Mouse (Mus musculus) cerebellum, adult 2 months (tissue): ENCODE results near the gene Gm20517. TPM values are rescaled to one million over a fixed set of nuclear protein-coding genes. Genes with fewer than 3 reads are reported as not detected.

Experiments
- DNase-seq, 2 experiments: peaks; one replicate each; pipeline ENCODE4 v3.0.0; 2021
- H3K27ac ChIP-seq: fragments of 200-500 bp; 2 replicates; pipeline ENCODE4 v1.5.1; 2012; ENCODE audit warnings: low read length, control low read depth, inconsistent platforms; ENCODE audit not compliant: insufficient read depth
- H3K27me3 ChIP-seq: fragments of 200-500 bp; 2 replicates; pipeline ENCODE4 v1.6.1; 2012; ENCODE audit warnings: inconsistent platforms, mild to moderate bottlenecking, low read length, moderate library complexity; ENCODE audit not compliant: control insufficient read depth, insufficient read depth
- H3K4me1 ChIP-seq: fragments of 200-500 bp; 2 replicates; pipeline ENCODE4 v1.6.1; 2011; ENCODE audit warnings: low read length; ENCODE audit not compliant: control insufficient read depth, insufficient read depth
- H3K4me3 ChIP-seq: fragments of 200-500 bp; replicated peaks from 2 replicates; pipeline ENCODE3; 2011; ENCODE audit warnings: mild to moderate bottlenecking, low read depth, low read length, control low read depth; ENCODE audit not compliant: insufficient read depth
- CTCF ChIP-seq: fragments of 200-500 bp; IDR thresholded peaks from 2 replicates; pipeline ENCODE4 v1.5.1; 2011; ENCODE audit warnings: low read depth, mild to moderate bottlenecking, control low read depth, low read length, moderate library complexity, borderline replicate concordance; ENCODE audit not compliant: insufficient read depth
- POLR2A ChIP-seq: fragments of 200-500 bp; IDR thresholded peaks from 2 replicates; pipeline ENCODE4 v1.6.1; 2011; ENCODE audit warnings: low read length, control low read depth, borderline replicate concordance; ENCODE audit not compliant: insufficient read depth
- WGBS: fragments of 180-500 bp; shearing (Covaris S2); methylation state at CpG from one replicate; pipeline ENCODE4 v1.1.7; 2018; 5-methylcytosine and 5-hydroxymethylcytosine counted together
- polyA plus RNA-seq: library from polyadenylated mRNA; depleted of rRNA; stranded (reverse); fragments of >200 nt; gene quantifications from 2 replicates; pipeline ENCODE4 v1.2.3, GENCODE M21; 2012

Gene Gm20517
- polyA plus RNA-seq, 1 experiment = 1.7 TPM

DNA sequence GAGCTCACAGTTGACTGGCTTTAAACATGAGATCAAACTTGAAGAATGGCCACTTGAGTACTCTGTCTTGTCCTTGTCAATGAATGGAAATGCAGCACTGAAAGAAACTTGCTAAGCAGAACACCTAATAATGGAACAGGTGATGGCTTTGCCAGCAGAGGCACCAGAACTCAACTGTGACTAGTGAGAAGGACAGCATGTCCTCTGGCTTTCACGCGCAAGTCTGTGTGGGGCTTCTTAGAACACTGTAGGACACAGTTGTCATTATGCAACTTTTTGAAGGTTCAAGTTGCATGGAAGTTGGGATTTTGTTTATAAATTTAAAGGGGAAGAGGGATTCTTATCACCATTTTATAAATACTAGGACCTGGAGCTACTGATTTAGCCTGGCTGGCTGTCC is 13.7 kb downstream of the Gm20517 start:
- H3K4me1 ChIP-seq = no peaks in the 10 kb centered on the region
- H3K27me3 ChIP-seq = no peaks in the 10 kb centered on the region
- H3K4me3 ChIP-seq = no peak overlapping the region
- 94% methylated on average over 2 of the region's 2 CpGs for WGBS
- no peak for TF ChIP-seq POLR2A
- no peak for TF ChIP-seq CTCF
- no peak overlapping the region for H3K27ac ChIP-seq
- no peak for DNase-seq

DNA sequence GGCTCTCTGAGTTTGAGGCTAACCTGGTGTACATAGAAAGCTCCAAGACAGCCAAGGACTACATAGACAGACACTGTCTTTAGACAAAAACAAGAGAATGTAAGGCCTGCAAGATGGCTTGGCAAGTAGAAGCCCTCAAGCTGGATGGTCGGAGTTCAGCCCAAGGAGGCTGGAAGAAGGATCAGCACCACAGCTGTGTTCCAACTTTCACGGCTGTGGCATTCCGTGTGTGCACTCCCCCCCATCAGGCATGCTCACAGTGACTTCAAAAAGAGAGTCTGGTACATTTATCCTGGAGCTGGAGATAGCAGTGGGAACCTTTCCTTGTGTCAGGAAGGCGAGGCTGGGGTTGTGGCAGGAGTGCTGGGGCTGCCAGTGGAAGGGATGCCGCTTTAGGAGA is 14.6 kb downstream of the Gm20517 start:
- Histone ChIP-seq H3K27ac (no peak overlapping the region), H3K4me3 (no peak overlapping the region), H3K27me3 (no peaks in the 10 kb centered on the region), H3K4me1 (no peaks in the 10 kb centered on the region)
- TF ChIP-seq CTCF (no peak), POLR2A (no peak)
- WGBS = 75% methylated on average over 5 of the region's 5 CpGs
- DNase-seq = no peak

DNA sequence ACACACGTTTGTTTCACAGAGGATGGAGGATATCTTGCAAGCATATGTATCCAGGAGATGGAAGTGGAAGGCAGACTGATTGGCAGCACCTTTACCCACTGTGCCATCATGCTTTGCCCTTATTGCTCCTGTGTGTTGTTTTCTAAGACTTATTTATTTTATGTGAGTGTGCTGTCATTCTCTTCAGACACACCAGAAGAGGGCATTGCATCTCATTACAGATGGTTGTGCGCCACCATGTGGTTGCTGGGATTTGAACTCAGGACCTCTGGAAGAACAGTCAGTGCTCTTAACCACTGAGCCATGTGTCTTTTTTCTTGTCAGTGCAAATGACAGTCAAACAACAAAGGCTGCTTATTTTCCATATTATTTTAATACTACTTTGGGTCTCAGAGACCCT is 16.4 kb downstream of the Gm20517 start:
- no peak for DNase-seq
- H3K4me3 ChIP-seq = no peak overlapping the region
- no peak overlapping the region for H3K27ac ChIP-seq
- 87% methylated on average over 2 of the region's 2 CpGs for WGBS
- H3K27me3 ChIP-seq = no peaks in the 10 kb centered on the region
- H3K4me1 ChIP-seq = no peaks in the 10 kb centered on the region
- no peak for TF ChIP-seq POLR2A
- TF ChIP-seq CTCF = no peak

DNA sequence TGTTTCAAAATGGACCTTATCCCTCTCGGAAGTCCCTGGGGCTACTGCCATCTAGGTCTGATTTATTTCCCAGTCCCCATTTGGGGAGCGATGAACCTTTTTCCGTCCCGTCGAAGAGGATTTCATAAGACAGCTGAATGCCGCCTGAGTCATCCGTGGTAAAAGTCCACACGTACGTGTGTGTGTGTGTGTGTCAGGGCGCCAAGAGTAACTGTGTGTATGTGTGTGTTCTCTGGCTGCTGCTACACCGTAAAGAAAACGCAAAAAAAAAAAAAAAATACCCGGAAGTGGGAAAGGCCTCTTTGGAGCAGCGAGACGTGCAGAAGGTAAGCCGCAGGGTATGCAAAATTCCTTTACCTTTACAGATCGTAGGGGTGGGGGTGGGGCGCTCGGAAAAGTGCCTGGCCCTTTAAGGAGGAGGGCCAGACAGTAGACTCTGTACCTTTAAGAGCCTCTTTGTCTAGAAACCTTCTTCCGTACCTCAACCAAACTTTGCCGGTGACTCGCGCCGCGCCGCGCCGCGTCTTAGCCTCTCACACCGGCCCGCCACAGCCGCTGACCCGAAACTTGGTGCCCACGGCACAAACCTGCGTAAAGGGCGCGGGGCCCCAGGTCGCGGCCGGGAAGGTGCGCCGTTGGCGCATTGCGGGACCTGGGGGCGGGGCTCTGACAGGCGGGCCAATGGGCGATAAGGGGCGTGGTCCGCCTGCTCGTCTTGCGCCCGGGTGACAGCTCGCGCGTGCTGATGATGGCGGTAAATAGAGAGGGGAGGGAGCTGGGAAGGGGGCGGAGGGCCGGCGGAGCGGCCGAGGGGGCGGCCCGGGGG is 17.7 kb downstream of the Gm20517 start:
- peak; percentile 94 to 95 for DNase-seq
- TF ChIP-seq POLR2A = peak; percentile 26; the same call in 1 of the 2 replicates
- TF ChIP-seq CTCF = no peak
- H3K27ac ChIP-seq = peak overlapping the region; percentile 94
- H3K4me1 ChIP-seq = no peaks in the 10 kb centered on the region
- H3K27me3 ChIP-seq = no peaks in the 10 kb centered on the region
- H3K4me3 ChIP-seq = peak overlapping the region; percentile 95
- WGBS = under 1% methylated on average over 62 of the region's 63 CpGs

DNA sequence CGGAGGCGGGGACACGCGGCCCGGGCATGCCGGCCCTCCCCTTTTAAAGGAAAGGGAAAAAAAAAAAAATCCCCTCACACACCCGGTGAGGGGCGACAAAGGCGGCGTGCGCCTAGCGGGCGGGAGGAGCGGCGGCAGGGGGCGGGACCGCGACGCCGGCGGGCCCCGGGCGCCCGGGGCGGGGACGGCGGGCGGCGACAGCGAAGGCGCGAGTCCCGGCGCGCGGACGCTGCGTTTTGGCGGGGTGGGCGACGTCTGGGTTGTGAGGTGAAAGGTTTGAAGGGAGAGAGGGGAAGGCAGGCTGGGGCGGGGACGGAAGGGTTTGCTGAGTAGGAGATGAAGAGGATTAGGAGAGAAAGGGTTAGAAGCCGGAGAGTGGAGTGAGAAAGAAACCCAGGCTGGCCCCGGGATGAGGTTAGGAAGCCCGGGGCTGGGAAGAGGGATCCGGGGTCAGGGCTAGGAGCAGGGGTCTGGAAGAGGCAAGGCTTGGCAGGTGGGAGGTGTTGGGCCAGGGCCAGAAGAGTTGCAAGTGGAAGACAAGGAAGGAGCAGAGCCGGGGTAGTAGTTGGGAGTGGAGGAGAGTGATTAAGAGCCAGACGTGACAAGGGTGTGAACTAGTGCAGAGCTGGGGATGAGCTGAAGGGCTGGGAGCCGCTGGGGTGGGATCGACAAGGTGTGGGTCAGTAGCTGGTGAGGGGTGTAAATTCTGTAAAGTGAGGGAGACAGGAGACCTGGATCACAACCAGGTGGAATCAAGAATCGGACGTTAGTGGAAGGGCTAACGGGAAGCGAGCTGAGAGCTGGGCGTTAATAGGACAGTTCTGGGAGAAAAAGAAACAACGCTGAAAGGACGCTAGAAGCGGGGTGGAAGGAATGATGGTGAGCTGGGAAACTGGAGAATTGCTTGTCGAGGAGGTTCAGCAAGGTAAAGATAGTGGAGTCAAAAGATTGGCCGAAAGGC is 18.6 kb downstream of the Gm20517 start:
- TF ChIP-seq POLR2A (peak; percentile 24; the same call in 1 of the 2 replicates), CTCF (no peak)
- peak; percentile 59 to 65 for DNase-seq
- Histone ChIP-seq H3K27me3 (no peaks in the 10 kb centered on the region), H3K4me3 (peak overlapping the region; percentile 95), H3K4me1 (no peaks in the 10 kb centered on the region), H3K27ac (peak overlapping the region; percentile 78)
- WGBS = under 1% methylated on average over 61 of the region's 61 CpGs

DNA sequence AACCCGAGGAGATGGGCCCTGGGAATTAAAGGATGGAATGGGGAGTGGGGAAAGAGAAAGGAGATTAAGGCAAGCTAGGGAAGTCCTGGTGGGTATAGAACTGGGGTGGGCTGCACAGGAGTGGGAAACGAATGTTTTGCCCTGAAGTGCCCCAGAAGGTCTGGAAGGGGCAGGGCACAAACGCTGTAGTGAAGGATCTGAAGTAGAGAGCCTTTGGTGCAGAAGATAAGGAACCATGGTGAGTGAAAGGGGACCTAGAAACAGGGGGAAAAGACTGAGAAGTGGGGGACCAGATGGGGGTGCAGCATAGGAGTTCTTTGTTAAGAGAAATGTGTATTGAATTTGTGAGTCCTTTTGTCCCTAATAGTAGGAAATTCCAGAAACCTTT is 19.3 kb downstream of the Gm20517 start, which contains the start of gene Usp49:
Gene Usp49, plus strand, starts transcription at position 13 of the 388 bp plus-strand sequence.
- peak within 1 kb of the TSS; percentile 95 for H3K4me3 ChIP-seq

DNA sequence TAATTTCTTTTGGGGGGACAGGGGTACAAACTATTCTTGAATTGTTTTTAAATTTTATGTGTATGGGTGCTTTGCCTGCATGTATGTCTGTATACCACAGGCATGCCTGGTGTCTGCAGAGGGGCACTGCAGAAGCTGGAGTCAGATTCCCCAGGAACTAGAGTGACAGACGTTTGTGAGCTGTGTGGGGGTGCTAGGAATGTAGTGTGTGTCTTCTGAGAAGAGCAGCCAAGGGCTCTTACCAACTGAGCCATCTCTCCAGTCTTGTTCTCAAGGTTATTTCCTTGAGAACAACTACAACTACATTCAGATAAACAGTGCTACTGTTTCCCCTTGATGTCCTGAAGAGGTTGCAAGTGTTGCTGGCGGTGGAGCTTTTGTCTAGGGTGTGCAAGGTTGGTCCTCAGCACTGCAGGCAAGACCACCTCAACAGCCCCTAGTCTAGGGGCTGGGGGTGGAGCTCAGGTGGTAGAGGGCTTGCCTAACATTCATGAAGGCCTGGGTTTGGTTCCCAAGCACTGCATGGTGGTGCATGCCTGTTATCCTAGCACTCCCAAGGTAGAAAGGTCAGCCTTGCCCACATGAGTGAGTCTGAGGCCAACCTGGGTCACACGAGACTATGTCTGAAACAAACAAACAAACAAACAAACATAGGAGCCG is 20.9 kb downstream of the Gm20517 start:
- 73% methylated on average over 4 of the region's 4 CpGs for WGBS
- TF ChIP-seq CTCF = no peak
- TF ChIP-seq POLR2A = no peak
- Histone ChIP-seq H3K27ac (no peak overlapping the region), H3K4me1 (no peaks in the 10 kb centered on the region), H3K27me3 (no peaks in the 10 kb centered on the region), H3K4me3 (no peak overlapping the region)
- no peak for DNase-seq

More for the DNA sequence above, 19.3 kb downstream of the Gm20517 start, which contains the start of gene Usp49:
- peak within 1 kb of the TSS; percentile 78 for H3K27ac ChIP-seq
- H3K4me1 ChIP-seq = no peaks in the 10 kb centered on the region
- TF ChIP-seq POLR2A (no peak), CTCF (no peak)
- WGBS = 0% methylated on average over 3 of the region's 3 CpGs
- no peaks in the 10 kb centered on the region for H3K27me3 ChIP-seq
- DNase-seq = no peak
